Mouse (Mus musculus) myocyte (in vitro differentiated cells): Measurements from ENCODE around the gene Alg12.

Source experiments
- CEBPB ChIP-seq: IDR thresholded peaks from 2 replicates; pipeline ENCODE4 v1.6.1; 2011; ENCODE audit warnings: mild to moderate bottlenecking, moderate library complexity; ENCODE audit not compliant: poor library complexity, insufficient read depth, severe bottlenecking
- MAX ChIP-seq: IDR thresholded peaks from one replicate; pipeline ENCODE4 v1.6.1; 2011; ENCODE audit warnings: low read depth, mild to moderate bottlenecking, control low read depth
- MYOD1 ChIP-seq, 3 experiments: IDR thresholded peaks; one replicate each; pipeline ENCODE4 v1.6.1; 2011; ENCODE audit warnings: control low read depth in 2 of 3, low read depth in 2 of 3, mild to moderate bottlenecking in 2 of 3, moderate library complexity in 1 of 3; ENCODE audit not compliant: insufficient read length in 2 of 3, control insufficient read depth in 1 of 3
- POLR2A ChIP-seq: IDR thresholded peaks from one replicate; pipeline ENCODE4 v1.6.1; 2011; ENCODE audit warnings: low read depth, mild to moderate bottlenecking, control low read depth, moderate library complexity; ENCODE audit not compliant: insufficient read length
- SRF ChIP-seq: IDR thresholded peaks from one replicate; pipeline ENCODE4 v1.6.1; 2011; ENCODE audit warnings: low read depth; ENCODE audit not compliant: control insufficient read depth, insufficient read length
- TCF12 ChIP-seq: IDR thresholded peaks from one replicate; pipeline ENCODE4 v1.6.1; 2011; ENCODE audit warnings: mild to moderate bottlenecking, control low read depth; ENCODE audit not compliant: poor library complexity, insufficient read depth, severe bottlenecking
- USF1 ChIP-seq: IDR thresholded peaks from one replicate; pipeline ENCODE4 v1.6.1; 2011; ENCODE audit warnings: low read depth, mild to moderate bottlenecking, control low read depth, moderate library complexity

GRCm38 (mm10) chr15:88839271-88839670, 20.2 kb upstream of the Alg12 start:
- TF ChIP-seq CEBPB (no peak), POLR2A (no peak), MAX (no peak), MYOD1 (IDR thresholded peaks at IDR 0.05; ENCODE audit: control insufficient read depth in 1 of 3, insufficient read length in 2 of 3, low read depth in 2 of 3) (peak in 1 of 3 experiments; percentile 38), USF1 (no peak), TCF12 (no peak), SRF (no peak)
